Mouse (Mus musculus) embryonic facial prominence, embryonic 13.5 days (tissue): Measurements from ENCODE around the gene Abhd18. TPM values are rescaled to one million over a fixed set of nuclear protein-coding genes. Genes with fewer than 3 reads are reported as not detected.
A peak's percentile ranks its signal among the peaks of the same experiment; 100 is the strongest.

Experiments used
- ATAC-seq: fragments of 200-750 bp; cut with Nextera tagmentation; 2 replicates; pipeline ENCODE4 v1.8.0; 2017; ENCODE audit warnings: low read depth; ENCODE audit not compliant: insufficient number of reproducible peaks, insufficient read depth, low FRiP score, low TSS enrichment
- H3K27ac ChIP-seq: fragments of 300-500 bp; sonication (generic); 2 replicates; pipeline ENCODE4 v1.5.1; 2015; ENCODE audit warnings: moderate library complexity, mild to moderate bottlenecking, inconsistent platforms
- H3K27me3 ChIP-seq: fragments of 300-500 bp; sonication (generic); 2 replicates; pipeline ENCODE4 v1.6.1; 2015; ENCODE audit warnings: mild to moderate bottlenecking, inconsistent platforms
- H3K36me3 ChIP-seq: fragments of 300-500 bp; sonication (generic); 2 replicates; pipeline ENCODE4 v1.6.1; 2015; ENCODE audit warnings: mild to moderate bottlenecking, inconsistent platforms
- H3K4me1 ChIP-seq: fragments of 300-500 bp; sonication (generic); 2 replicates; pipeline ENCODE4 v1.6.1; 2015; ENCODE audit warnings: inconsistent platforms
- H3K4me2 ChIP-seq: fragments of 300-500 bp; sonication (generic); 2 replicates; pipeline ENCODE4 v1.6.1; 2015; ENCODE audit warnings: moderate library complexity, mild to moderate bottlenecking, inconsistent platforms
- H3K4me3 ChIP-seq: fragments of 300-500 bp; sonication (generic); 2 replicates; pipeline ENCODE4 v1.5.1; 2015; ENCODE audit warnings: mild to moderate bottlenecking, inconsistent platforms
- H3K9ac ChIP-seq: fragments of 300-500 bp; sonication (generic); 2 replicates; pipeline ENCODE4 v1.6.1; 2015; ENCODE audit warnings: mild to moderate bottlenecking, inconsistent platforms
- H3K9me3 ChIP-seq: fragments of 300-500 bp; sonication (generic); 2 replicates; pipeline ENCODE4 v1.6.1; 2016; ENCODE audit warnings: inconsistent platforms
- WGBS: fragments of 180-500 bp; shearing (Covaris S2); methylation state at CpG from one replicate; pipeline ENCODE4 v1.1.7; 2015; ENCODE audit warnings: mixed read lengths; 5-methylcytosine and 5-hydroxymethylcytosine counted together
- polyA plus RNA-seq: library from polyadenylated mRNA; unstranded; fragments of >200 nt; fragmentation: Nextera tagmentation; extraction: Ambion mirVana; gene quantifications from 2 replicates; pipeline ENCODE4 v1.2.1, GENCODE M21; 2015

Abhd18 gene
- polyA plus RNA-seq, 1 experiment from 2014 or later = 12.8 TPM

GRCm38 (mm10) chr3:40951365-40951764, 104.6 kb downstream of the Abhd18 start:
- 7% methylated on average over 7 of the region's 7 CpGs for whole genome bisulfite sequencing
- Histone ChIP-seq H3K4me1 (peaks cover 7% of the 10 kb centered on the region; the same call in 1 of the 2 replicates), H3K4me2 (peak overlapping the region; percentile 99), H3K9ac (no peak overlapping the region), H3K27ac (no peak overlapping the region), H3K9me3 (no peaks in the 10 kb centered on the region), H3K27me3 (peaks cover 44% of the 10 kb centered on the region), H3K4me3 (peak overlapping the region; percentile 71), H3K36me3 (no peaks in the 10 kb centered on the region)
- ATAC-seq = no peak

- Histone ChIP-seq H3K27ac (no peak overlapping the region), H3K36me3 (no peaks in the 10 kb centered on the region)
Measured at GRCm38 (mm10) chr3:40952606-40953005, 105.8 kb downstream of the Abhd18 start.

GRCm38 (mm10) chr3:40954792-40955191, 108.0 kb downstream of the Abhd18 start:
- Histone ChIP-seq H3K9ac (no peak overlapping the region), H3K4me2 (no peak overlapping the region), H3K4me3 (no peak overlapping the region), H3K27me3 (peaks cover 26% of the 10 kb centered on the region), H3K4me1 (peaks cover 3% of the 10 kb centered on the region; the same call in 1 of the 2 replicates), H3K9me3 (no peaks in the 10 kb centered on the region), H3K27ac (no peak overlapping the region), H3K36me3 (no peaks in the 10 kb centered on the region)
- 68% methylated on average over 1 of the region's 1 CpGs for WGBS
- ATAC-seq = no peak

More at GRCm38 (mm10) chr3:40952606-40953005, 105.8 kb downstream of the Abhd18 start:
- Histone ChIP-seq H3K27me3 (peaks cover 42% of the 10 kb centered on the region), H3K9ac (no peak overlapping the region), H3K4me2 (no peak overlapping the region), H3K4me3 (no peak overlapping the region), H3K9me3 (no peaks in the 10 kb centered on the region), H3K4me1 (peaks cover 7% of the 10 kb centered on the region; the same call in 1 of the 2 replicates)
- no peak for ATAC-seq

GRCm38 (mm10) chr3:40958831-40959230, 112.1 kb downstream of the Abhd18 start:
- H3K4me3 ChIP-seq = no peak overlapping the region
- H3K9ac ChIP-seq = no peak overlapping the region
- no peaks in the 10 kb centered on the region for H3K4me1 ChIP-seq
- no peak for ATAC-seq
- H3K27ac ChIP-seq = no peak overlapping the region
- no peaks in the 10 kb centered on the region for H3K27me3 ChIP-seq
- H3K9me3 ChIP-seq = no peaks in the 10 kb centered on the region
- H3K4me2 ChIP-seq = no peak overlapping the region
- no peaks in the 10 kb centered on the region for H3K36me3 ChIP-seq

GRCm38 (mm10) chr3:40980758-40981157, 134.0 kb downstream of the Abhd18 start:
- H3K4me1 ChIP-seq = no peaks in the 10 kb centered on the region
- no peaks in the 10 kb centered on the region for H3K27me3 ChIP-seq
- no peak overlapping the region for H3K27ac ChIP-seq
- ATAC-seq = no peak
- H3K36me3 ChIP-seq = no peaks in the 10 kb centered on the region
- no peak overlapping the region for H3K4me2 ChIP-seq
- H3K4me3 ChIP-seq = no peak overlapping the region
- no peaks in the 10 kb centered on the region for H3K9me3 ChIP-seq
- no peak overlapping the region for H3K9ac ChIP-seq

- H3K36me3 ChIP-seq = no peaks in the 10 kb centered on the region
- no peak overlapping the region for H3K4me2 ChIP-seq
- H3K27ac ChIP-seq = no peak overlapping the region
- H3K9me3 ChIP-seq = no peaks in the 10 kb centered on the region
- H3K27me3 ChIP-seq = no peaks in the 10 kb centered on the region
- no peak overlapping the region for H3K9ac ChIP-seq
- no peaks in the 10 kb centered on the region for H3K4me1 ChIP-seq
- no peak overlapping the region for H3K4me3 ChIP-seq
- no peak for ATAC-seq
- 75% methylated on average over 5 of the region's 5 CpGs for WGBS
Measured at GRCm38 (mm10) chr3:40987539-40987938, 140.8 kb downstream of the Abhd18 start.

Other genes starting within 250 kb of the Abhd18 start
- 0.23 and 0.25 TPM in 2 replicates for gene Slc25a31, start 138.1 kb upstream of the Abhd18 start, polyA plus RNA-seq
- gene Hspa4l, start 102.5 kb upstream of the Abhd18 start, polyA plus RNA-seq = 5.1 and 8.1 TPM in 2 replicates
- gene Plk4, start 47.0 kb upstream of the Abhd18 start, polyA plus RNA-seq = 51.8 and 54.9 TPM in 2 replicates
- gene Mfsd8, start 84 bp upstream of the Abhd18 start, polyA plus RNA-seq = 8.5 and 11.0 TPM in 2 replicates
- 0.17 and 0.40 TPM in 2 replicates for gene 1700034I23Rik, start 55.6 kb downstream of the Abhd18 start, polyA plus RNA-seq
- 0.65 and 0.96 TPM in 2 replicates for gene Larp1b, start 102.9 kb downstream of the Abhd18 start, polyA plus RNA-seq
- 41.7 and 44.5 TPM in 2 replicates for gene Pgrmc2, start 236.1 kb downstream of the Abhd18 start, polyA plus RNA-seq